Mouse (Mus musculus) limb, embryonic 10.5 days (tissue): ENCODE results near the gene Gabbr1. TPM values are rescaled to one million over a fixed set of nuclear protein-coding genes. Genes with fewer than 3 reads are reported as not detected.
"Not testable (repeated sequence)": the region's sequence is repeated elsewhere in the genome, so short reads cannot be mapped to it uniquely, and the experiment has no call there.

ENCODE experiments used
- DNase-seq: peaks from one replicate; pipeline ENCODE4 v3.0.0-alpha.2; 2017; ENCODE audit warnings: low spot score
- H3K27ac ChIP-seq: fragments of 300-500 bp; sonication (generic); 2 replicates; pipeline ENCODE4 v1.5.1; 2016; ENCODE audit warnings: mild to moderate bottlenecking
- H3K27me3 ChIP-seq: fragments of 300-500 bp; sonication (generic); 2 replicates; pipeline ENCODE4 v1.6.1; 2016; ENCODE audit warnings: low read depth, mild to moderate bottlenecking; ENCODE audit not compliant: poor library complexity, severe bottlenecking
- H3K36me3 ChIP-seq: fragments of 300-500 bp; sonication (generic); 2 replicates; pipeline ENCODE4 v1.6.1; 2016; ENCODE audit warnings: mild to moderate bottlenecking, moderate library complexity
- H3K4me1 ChIP-seq: fragments of 300-500 bp; sonication (generic); 2 replicates; pipeline ENCODE4 v1.6.1; 2016
- H3K4me3 ChIP-seq: fragments of 300-500 bp; sonication (generic); 2 replicates; pipeline ENCODE4 v1.5.1; 2016; ENCODE audit warnings: mild to moderate bottlenecking, moderate library complexity
- H3K9me3 ChIP-seq: fragments of 300-500 bp; sonication (generic); replicated peaks from 2 replicates; pipeline ENCODE4 v1.6.1; 2016; ENCODE audit warnings: mild to moderate bottlenecking
- WGBS: fragments of 180-500 bp; shearing (Covaris S2); methylation state at CpG from one replicate; pipeline ENCODE4 v1.1.7; 2016; 5-methylcytosine and 5-hydroxymethylcytosine counted together
- polyA plus RNA-seq: library from polyadenylated mRNA; unstranded; fragments of >200 nt; fragmentation: Nextera tagmentation; extraction: Ambion mirVana; gene quantifications from 2 replicates; pipeline ENCODE4 v1.2.1, GENCODE M21; 2016

Gabbr1 gene
- polyA plus RNA-seq, 1 experiment from 2014 or later = 9.0 TPM

DNA sequence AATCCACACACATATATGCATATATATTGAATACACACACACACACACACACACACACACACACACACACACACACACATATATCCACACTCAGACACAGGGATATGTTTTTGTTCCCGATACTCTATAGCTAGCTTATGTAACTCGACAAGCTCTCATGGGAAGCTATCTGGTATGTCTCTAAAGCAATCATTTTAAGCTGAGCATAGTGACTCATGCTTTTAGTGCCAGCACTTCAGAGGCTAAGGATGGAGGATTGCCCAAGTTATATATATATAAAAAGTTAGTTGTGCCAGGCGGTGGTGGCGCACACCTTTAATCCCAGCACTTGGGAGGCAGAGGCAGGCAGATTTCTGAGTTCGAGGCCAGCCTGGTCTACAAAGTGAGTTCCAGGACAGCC lies 26.5 kb upstream of the Gabbr1 start:
- H3K27me3 ChIP-seq, DNase-seq: not testable (repeated sequence)
- WGBS = 97% methylated on average over 5 of the region's 5 CpGs

DNA sequence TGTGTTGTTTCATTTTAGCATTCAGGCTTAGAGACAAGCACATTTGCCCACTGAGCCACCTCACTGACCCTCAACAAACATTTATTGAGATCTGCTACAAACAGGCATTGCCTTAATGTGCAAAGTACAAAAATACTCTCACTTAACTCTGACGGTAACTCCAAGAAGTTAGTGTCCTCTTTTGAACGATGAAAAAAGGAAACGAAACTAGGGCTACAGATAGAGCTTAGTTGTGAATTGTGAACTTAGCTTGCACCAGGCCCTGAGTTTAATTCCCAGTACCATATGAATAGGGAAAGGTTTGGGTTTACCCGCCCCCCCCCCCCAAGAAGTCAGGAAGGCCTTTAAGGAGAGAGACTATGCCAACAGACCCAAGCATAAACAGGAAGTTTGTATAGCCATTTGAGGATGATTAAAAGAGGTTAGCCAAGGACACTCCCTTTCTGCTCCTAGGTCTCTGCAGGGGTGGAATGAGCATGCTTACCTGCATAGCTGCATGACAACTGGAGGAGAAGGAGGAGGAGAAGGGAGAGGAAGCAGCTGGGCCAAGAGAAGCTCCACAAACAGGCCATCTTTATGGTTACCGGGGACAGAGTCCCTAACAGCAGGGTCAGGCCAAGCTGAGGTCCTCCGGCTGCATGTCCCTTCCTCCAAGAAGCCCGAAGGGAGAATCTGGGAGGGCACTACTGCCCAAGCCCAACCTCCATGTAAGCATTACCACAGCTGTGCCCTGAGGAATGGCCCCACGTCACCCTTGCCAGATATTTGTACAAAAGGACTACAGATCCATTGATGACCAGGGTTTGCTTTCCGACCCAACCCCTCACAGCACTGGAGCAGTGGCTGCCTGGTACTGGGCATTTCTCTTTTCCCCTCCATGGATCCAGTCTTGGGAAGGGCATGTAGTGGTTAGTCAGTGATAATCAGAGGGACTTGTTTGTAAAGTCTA lies 22.9 kb upstream of the Gabbr1 start, which contains the start of gene Mog:
Mog (minus strand) TSS at position 771 of the 949 bp plus-strand sequence.
- no peak for DNase-seq
- Histone ChIP-seq H3K36me3 (no peaks in the 10 kb centered on the region), H3K9me3 (no peaks in the 10 kb centered on the region), H3K4me1 (no peaks in the 10 kb centered on the region), H3K4me3 (no peak within 1 kb of the TSS), H3K27ac (no peak within 1 kb of the TSS), H3K27me3 (no peaks in the 10 kb centered on the region)
- whole genome bisulfite sequencing = 71% methylated on average over 9 of the region's 9 CpGs

More for the DNA sequence above, 26.5 kb upstream of the Gabbr1 start:
- not testable (repeated sequence) for H3K27ac ChIP-seq, H3K4me3 ChIP-seq, H3K4me1 ChIP-seq, H3K36me3 ChIP-seq, H3K9me3 ChIP-seq

DNA sequence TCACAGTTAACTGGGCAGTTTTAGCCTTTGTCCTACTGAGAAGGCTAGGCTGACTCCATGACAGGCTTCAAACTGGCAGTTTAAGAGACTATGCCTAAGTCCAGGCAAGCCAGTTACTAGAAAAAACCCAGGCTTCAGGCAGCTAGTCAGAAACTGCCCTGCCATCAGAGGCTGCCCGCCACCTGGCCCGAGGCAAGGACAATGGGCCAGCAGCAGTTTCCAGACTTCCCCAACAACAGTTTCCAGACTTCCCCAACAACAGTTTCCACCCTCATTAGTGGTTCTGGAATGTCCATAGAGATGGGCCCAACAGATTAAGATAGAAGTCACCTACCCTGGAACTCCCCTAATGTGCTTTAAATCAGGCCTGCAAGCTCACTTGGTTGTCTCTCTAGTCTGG lies 19.3 kb upstream of the Gabbr1 start:
- WGBS = 95% methylated on average over 2 of the region's 2 CpGs
- H3K36me3 ChIP-seq = no peaks in the 10 kb centered on the region
- DNase-seq = no peak
- no peaks in the 10 kb centered on the region for H3K27me3 ChIP-seq
- H3K4me1 ChIP-seq = peaks cover 4% of the 10 kb centered on the region; the same call in 1 of the 2 replicates
- no peaks in the 10 kb centered on the region for H3K9me3 ChIP-seq
- no peak overlapping the region for H3K4me3 ChIP-seq
- no peak overlapping the region for H3K27ac ChIP-seq

DNA sequence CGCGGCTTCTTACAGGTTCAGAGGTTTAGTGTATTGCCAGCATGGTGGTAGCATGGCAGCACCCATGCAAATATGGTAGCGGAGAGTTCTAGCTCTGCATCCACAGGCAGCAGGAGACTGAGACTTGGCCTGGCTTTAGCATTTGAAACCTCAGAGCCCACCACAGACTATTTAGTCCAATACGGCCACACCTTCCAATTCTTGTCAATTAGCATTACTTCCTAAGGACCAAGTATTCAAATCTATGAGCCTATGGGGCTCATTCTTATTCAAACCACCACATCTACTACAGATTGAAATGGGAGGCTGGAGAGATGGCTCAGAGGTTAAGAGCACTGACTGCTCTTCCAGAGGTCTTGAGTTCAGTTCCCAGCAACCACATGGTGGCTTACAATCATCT lies 18.3 kb upstream of the Gabbr1 start:
- Histone ChIP-seq H3K27ac (peak overlapping the region; percentile 92), H3K4me3 (no peak overlapping the region), H3K36me3 (no peaks in the 10 kb centered on the region), H3K9me3 (no peaks in the 10 kb centered on the region), H3K4me1 (peaks cover 4% of the 10 kb centered on the region; the same call in 1 of the 2 replicates), H3K27me3 (no peaks in the 10 kb centered on the region)
- DNase-seq = no peak
- 91% methylated on average over 4 of the region's 4 CpGs for WGBS

DNA sequence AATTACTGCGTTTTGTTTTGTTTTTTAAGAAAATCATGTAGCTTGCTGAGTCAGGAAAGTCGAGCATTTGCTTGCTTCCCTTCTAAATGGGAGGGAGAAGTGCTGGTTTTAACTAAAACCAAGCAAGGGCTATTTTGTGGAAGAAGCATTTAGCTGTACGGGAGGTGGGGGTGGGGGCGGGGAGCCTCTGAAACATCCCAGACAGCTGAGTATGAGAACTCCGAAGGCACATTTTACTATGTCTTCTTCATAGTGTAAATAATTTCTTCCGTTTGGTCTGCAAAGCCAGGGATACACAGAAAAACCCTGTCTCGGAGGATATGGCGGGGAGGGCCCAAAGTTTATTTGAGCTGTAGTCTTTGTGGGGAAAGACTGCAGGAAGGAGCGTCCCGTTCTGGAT lies 17.6 kb upstream of the Gabbr1 start:
- 6% methylated on average over 10 of the region's 10 CpGs for WGBS
- DNase-seq = no peak
- peak overlapping the region; percentile 92 for H3K27ac ChIP-seq
- H3K27me3 ChIP-seq = no peaks in the 10 kb centered on the region
- H3K9me3 ChIP-seq = no peaks in the 10 kb centered on the region
- peak overlapping the region; percentile 48 for H3K4me3 ChIP-seq
- peaks cover 4% of the 10 kb centered on the region; the same call in 1 of the 2 replicates for H3K4me1 ChIP-seq
- H3K36me3 ChIP-seq = no peaks in the 10 kb centered on the region

DNA sequence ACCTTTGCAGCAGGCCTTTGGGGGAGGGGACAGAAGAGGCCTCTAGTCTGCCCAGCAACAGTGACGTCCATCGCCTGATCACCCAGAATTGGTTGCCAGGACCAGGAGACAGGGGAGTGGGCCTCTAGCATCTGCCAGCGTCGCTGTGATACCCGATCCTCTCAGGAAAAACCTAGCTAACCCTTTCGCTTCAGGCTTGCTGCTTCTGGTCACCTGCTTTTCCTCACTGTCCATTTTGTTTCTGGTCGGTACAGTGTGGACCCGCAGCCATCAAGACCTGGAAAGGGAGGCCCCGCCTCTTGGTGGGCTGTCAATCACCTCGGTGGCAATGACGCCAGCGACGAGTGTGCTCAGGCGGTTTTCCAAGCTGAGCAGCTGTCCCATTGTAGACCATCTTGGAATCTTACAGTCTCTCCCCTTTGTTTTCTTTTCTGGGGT lies 17.1 kb upstream of the Gabbr1 start:
- Histone ChIP-seq H3K36me3 (no peaks in the 10 kb centered on the region), H3K4me3 (peak overlapping the region; percentile 48), H3K9me3 (no peaks in the 10 kb centered on the region), H3K27ac (peak overlapping the region; percentile 92), H3K4me1 (peaks cover 4% of the 10 kb centered on the region; the same call in 1 of the 2 replicates), H3K27me3 (no peaks in the 10 kb centered on the region)
- peak; percentile 95 for DNase-seq
- WGBS = 0% methylated on average over 14 of the region's 14 CpGs

DNA sequence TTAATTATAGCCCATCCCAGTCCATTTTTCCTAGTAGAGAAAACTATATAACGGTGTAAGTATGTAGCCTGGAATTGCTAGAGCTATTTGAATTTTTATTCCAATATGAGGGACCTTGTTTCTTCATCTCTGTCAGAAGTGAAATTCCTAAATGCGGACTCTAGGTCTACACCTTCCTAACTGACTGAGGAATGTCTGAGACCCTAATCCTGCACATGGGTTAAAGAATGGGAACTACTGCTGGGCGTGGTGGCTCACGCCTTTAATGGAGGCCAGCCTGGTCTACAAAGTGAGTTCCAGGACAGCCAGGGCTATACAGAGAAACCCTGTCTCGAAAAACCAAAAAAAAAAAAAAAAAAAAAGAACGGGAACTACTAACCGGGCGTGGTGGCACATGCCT lies 16.6 kb upstream of the Gabbr1 start:
- H3K27ac ChIP-seq = peak overlapping the region; percentile 92
- peaks cover 4% of the 10 kb centered on the region; the same call in 1 of the 2 replicates for H3K4me1 ChIP-seq
- no peaks in the 10 kb centered on the region for H3K27me3 ChIP-seq
- H3K36me3 ChIP-seq = no peaks in the 10 kb centered on the region
- peak overlapping the region; percentile 48 for H3K4me3 ChIP-seq
- DNase-seq = no peak
- WGBS = 82% methylated on average over 8 of the region's 8 CpGs
- H3K9me3 ChIP-seq = no peaks in the 10 kb centered on the region

DNA sequence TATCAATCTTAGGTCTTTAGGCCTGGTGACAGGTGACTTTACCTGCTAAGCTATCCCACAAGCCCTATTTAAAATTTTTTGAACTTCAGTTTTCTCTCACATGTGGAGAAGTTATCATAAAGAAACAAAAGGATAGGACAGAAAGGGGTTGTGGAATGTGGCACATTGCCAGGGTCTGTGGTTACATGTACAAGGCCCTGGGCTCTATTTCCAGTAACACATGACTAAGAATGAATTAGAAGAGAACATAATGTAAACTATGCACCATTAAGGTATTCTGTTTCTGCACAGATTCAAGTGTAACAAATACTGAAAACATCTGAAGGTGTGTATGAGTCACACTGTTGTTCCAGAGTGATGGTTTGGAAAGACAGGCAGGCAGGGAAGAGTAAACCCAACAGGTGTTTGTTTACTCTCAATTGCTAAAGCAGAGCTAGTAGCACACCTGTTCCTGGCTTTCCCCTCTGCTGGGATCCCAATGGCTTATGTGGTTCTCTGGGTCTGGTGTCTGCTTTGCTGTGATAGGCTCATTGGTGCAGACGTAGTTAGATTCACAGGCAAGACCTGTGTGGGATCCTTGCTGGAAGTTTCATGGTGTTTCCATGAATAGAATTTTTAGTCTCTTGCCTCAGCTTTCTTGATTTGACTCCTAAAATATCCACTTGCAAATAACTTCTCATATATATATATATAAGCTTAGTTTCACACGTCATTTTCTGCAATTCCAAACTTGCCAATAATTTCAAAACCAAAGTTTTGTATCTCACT lies 6.5 kb upstream of the Gabbr1 start:
- Histone ChIP-seq H3K9me3 (no peaks in the 10 kb centered on the region), H3K4me3 (no peak overlapping the region), H3K4me1 (no peaks in the 10 kb centered on the region), H3K27me3 (no peaks in the 10 kb centered on the region), H3K36me3 (no peaks in the 10 kb centered on the region), H3K27ac (no peak overlapping the region)
- DNase-seq = no peak
- 79% methylated on average over 2 of the region's 2 CpGs for whole genome bisulfite sequencing

DNA sequence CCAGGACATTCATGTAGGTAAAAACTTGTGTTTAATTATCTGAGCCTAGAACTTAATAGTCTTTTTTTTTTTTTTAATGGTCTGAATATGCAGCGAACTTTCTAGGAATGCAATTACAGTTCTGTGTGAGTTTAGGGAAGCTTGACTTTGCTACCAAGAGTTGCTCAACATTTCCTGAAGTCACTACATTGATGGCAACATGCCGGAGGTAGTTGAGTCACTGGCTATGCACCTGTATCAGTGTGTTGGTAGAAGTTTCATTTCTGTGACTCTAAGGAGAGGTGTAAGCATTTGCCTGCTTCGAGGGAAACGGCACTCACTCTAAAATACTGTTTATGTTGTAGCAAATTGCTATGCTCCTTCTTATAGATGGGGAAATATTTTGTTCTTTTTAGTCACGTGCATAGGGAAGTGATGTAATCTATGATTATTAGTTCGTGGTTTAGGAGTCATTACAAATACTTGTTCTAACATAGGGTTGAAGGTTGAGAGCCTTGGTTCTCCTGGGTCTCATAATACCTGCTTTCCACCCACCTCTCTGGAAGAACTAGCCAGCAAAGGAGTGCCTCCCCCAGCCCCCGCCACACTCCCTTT lies 1.0 kb upstream of the Gabbr1 start:
- Histone ChIP-seq H3K36me3 (no peaks in the 10 kb centered on the region), H3K27me3 (peaks cover 28% of the 10 kb centered on the region), H3K4me1 (peaks cover 33% of the 10 kb centered on the region), H3K4me3 (peak overlapping the region; percentile 94), H3K9me3 (no peaks in the 10 kb centered on the region), H3K27ac (peak overlapping the region; percentile 96; the same call in 1 of the 2 replicates)
- DNase-seq = no peak
- 83% methylated on average over 7 of the region's 7 CpGs for WGBS

DNA sequence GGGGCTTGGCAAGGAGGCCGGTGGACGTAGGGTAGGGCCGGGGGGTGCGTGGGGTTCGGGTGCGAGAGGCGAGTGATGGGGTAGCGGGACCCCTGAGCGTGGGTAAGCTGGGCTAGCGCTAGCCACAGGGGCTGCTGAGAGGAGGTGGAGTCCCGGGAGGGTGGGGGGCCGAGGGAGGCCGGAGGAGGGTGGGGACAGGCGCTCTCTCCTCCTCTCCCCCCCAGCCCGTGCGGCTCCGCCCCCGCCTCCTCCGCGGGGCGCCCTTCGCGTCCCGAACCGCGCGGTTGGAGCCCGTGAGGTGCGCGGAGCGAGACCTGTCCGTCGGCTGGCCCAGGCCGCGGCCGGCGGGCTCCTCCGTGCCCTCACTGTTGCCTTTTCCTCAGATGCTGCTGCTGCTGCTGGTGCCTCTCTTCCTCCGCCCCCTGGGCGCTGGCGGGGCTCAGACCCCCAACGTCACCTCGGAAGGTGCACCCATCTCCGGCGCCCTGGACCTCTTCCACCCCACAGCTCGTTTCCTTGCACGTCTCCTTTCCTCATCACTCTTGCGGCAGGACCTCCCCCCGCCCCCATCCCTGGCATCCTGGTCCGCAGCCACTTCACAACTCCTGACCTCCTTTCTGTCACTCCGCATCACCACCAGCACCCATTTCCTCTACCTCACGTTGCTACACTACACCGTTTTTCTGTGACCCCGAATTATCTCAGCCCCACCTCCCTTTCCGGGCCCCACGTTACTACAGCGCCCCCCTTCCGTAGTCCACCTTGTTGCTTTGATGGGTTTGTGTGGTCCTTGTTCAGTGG lies 746 bp downstream of the Gabbr1 start:
- peak overlapping the region; percentile 96 for H3K27ac ChIP-seq
- WGBS = under 1% methylated on average over 48 of the region's 58 CpGs

DNA sequence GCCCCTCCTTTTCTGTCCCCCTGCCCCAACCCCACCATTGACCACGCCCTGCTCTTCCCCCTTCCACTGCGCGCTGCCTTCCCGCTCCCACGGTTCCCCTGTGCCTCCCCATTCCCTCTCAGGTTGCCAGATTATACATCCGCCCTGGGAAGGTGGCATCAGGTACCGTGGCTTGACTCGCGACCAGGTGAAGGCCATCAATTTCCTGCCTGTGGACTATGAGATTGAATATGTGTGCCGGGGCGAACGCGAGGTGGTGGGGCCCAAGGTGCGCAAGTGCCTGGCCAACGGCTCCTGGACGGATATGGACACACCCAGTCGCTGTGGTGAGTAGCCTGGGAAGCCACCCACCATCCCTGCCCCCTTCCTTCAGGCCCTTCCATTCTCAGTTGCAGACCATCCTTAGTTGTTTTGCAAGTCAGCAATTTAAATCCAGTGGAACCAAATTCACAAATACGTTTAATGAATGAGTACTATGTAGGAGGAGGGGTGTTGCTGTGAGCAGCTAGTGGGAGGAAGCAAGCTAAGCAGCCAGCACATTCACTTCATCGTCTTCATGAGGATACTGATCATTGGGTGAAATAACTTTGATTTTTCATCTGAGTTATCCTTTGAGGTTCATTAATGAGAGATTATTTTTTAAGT lies 1.7 kb downstream of the Gabbr1 start:
- peaks cover 48% of the 10 kb centered on the region for H3K4me1 ChIP-seq
- peak overlapping the region; percentile 94 for H3K4me3 ChIP-seq
- H3K27ac ChIP-seq = no peak overlapping the region
- H3K9me3 ChIP-seq = no peaks in the 10 kb centered on the region
- H3K36me3 ChIP-seq = no peaks in the 10 kb centered on the region
- 17% methylated on average over 19 of the region's 19 CpGs for WGBS
- no peak for DNase-seq
- peaks cover 29% of the 10 kb centered on the region for H3K27me3 ChIP-seq

More for the DNA sequence above, 746 bp downstream of the Gabbr1 start:
- H3K9me3 ChIP-seq = no peaks in the 10 kb centered on the region
- peak overlapping the region; percentile 94 for H3K4me3 ChIP-seq
- DNase-seq = peak; percentile 82
- peaks cover 48% of the 10 kb centered on the region for H3K4me1 ChIP-seq
- H3K36me3 ChIP-seq = no peaks in the 10 kb centered on the region
- peaks cover 29% of the 10 kb centered on the region for H3K27me3 ChIP-seq
